Mouse (Mus musculus) stomach, embryonic 16.5 days (tissue): ENCODE measurements at regions not wholly inside any gene's neighbourhood (a gene's known extent, or its start where the extent isn't known, plus 50 kb on each side); places are given as distances from the start of the nearest gene placed in this dataset.
"Not testable (repeated sequence)": the region's sequence is repeated elsewhere in the genome, so short reads cannot be mapped to it uniquely, and the experiment has no call there.

Experiments used
- ATAC-seq: fragments of 200-750 bp; cut with Nextera tagmentation; 2 replicates; pipeline ENCODE4 v1.8.0; 2017; ENCODE audit warnings: moderate number of reproducible peaks, moderate TSS enrichment; ENCODE audit not compliant: insufficient read depth, low FRiP score
- H3K27ac ChIP-seq: fragments of 300-500 bp; sonication (generic); 2 replicates; pipeline ENCODE4 v1.5.1; 2014; ENCODE audit warnings: low read length
- H3K27me3 ChIP-seq: fragments of 300-500 bp; sonication (generic); 2 replicates; pipeline ENCODE4 v1.6.1; 2014; ENCODE audit warnings: low read length, control low read depth, mixed read lengths; ENCODE audit not compliant: control insufficient read depth, insufficient read depth
- H3K36me3 ChIP-seq: fragments of 300-500 bp; sonication (generic); 2 replicates; pipeline ENCODE4 v1.6.1; 2014; ENCODE audit warnings: low read length; ENCODE audit not compliant: control insufficient read depth, insufficient read depth
- H3K4me1 ChIP-seq: fragments of 300-500 bp; sonication (generic); 2 replicates; pipeline ENCODE4 v1.6.1; 2014; ENCODE audit warnings: low read length, control low read depth, mixed read lengths; ENCODE audit not compliant: control insufficient read depth, insufficient read depth
- H3K4me2 ChIP-seq: fragments of 300-500 bp; sonication (generic); 2 replicates; pipeline ENCODE4 v1.6.1; 2014; ENCODE audit warnings: low read depth, low read length, mixed read lengths
- H3K4me3 ChIP-seq: fragments of 300-500 bp; sonication (generic); replicated peaks from 2 replicates; pipeline ENCODE4 v1.5.1; 2014; ENCODE audit warnings: mild to moderate bottlenecking, low read length
- H3K9ac ChIP-seq: fragments of 300-500 bp; sonication (generic); 2 replicates; pipeline ENCODE4 v1.6.1; 2014; ENCODE audit warnings: low read length
- H3K9me3 ChIP-seq: fragments of 300-500 bp; sonication (generic); replicated peaks from 2 replicates; pipeline ENCODE4 v1.6.1; 2016; ENCODE audit warnings: low read length, control low read depth; ENCODE audit not compliant: control insufficient read depth
- WGBS: fragments of 180-500 bp; shearing (Covaris S2); extraction: QIAGEN DNeasy Blood & Tissue Kit; methylation state at CpG from one replicate; pipeline ENCODE4 v1.1.7; 2014; 5-methylcytosine and 5-hydroxymethylcytosine counted together

DNA sequence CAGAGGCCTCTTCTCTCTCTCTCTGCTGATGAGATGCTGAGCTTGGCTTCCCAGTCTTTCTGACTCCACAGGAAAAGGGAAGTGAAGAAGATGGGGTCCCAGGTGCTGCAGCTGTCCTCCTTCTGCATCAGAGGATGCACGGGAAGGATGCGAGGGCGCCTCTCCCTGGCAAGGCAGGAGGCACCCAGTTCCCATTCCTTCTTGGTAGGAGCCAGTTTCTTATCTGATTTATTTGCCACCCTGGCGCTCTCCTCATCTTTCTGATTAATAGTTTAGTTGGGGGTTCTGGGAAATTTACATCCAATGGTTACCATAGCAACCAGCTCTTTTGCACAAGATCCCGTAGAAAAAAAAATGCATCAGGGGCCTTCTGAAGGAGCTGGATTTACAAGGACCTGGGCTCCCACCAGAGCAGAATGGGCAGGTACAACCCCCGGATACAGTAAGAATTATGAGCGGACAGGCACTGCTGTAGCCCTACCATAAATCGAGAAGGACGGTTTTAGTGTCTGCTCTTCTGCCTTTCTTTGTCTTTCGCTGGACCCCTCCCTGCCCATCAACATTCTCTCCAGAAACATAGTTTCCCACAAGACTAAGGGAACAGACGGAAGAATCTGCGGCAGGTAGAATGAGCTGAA lies 107.2 kb upstream of the Shb start:
- no peak for ATAC-seq
- H3K9me3 ChIP-seq: no peaks in the 10 kb centered on the region
- WGBS: 66% methylated on average over 12 of the region's 12 CpGs
- no peak overlapping the region for H3K27ac ChIP-seq
- H3K36me3 ChIP-seq: no peaks in the 10 kb centered on the region
- H3K9ac ChIP-seq: no peak overlapping the region
- no peak overlapping the region for H3K4me3 ChIP-seq
- H3K4me2 ChIP-seq: no peak overlapping the region
- H3K4me1 ChIP-seq: no peaks in the 10 kb centered on the region
- no peaks in the 10 kb centered on the region for H3K27me3 ChIP-seq

DNA sequence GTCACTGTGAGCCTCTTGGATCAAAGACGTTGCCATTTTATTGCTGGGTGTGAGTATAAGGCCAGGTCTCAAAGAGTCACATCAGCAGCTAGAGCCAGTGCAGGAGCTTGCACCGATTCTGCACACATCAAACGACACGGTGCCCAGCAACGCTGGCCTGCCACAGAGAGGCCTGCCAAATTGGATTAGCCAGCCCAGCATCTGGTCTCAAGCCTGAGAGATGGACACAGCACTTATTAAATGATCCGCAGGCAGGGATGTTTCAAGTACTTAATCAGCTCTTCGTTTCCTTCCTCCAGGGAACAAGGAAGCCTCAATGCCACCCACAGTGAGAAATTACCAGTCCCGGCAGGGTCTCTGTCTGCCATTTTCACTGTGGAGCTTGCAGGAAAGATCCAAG lies 106.1 kb upstream of the Shb start:
- WGBS: 68% methylated on average over 8 of the region's 8 CpGs
- H3K27ac ChIP-seq: no peak overlapping the region
- no peak for ATAC-seq

DNA sequence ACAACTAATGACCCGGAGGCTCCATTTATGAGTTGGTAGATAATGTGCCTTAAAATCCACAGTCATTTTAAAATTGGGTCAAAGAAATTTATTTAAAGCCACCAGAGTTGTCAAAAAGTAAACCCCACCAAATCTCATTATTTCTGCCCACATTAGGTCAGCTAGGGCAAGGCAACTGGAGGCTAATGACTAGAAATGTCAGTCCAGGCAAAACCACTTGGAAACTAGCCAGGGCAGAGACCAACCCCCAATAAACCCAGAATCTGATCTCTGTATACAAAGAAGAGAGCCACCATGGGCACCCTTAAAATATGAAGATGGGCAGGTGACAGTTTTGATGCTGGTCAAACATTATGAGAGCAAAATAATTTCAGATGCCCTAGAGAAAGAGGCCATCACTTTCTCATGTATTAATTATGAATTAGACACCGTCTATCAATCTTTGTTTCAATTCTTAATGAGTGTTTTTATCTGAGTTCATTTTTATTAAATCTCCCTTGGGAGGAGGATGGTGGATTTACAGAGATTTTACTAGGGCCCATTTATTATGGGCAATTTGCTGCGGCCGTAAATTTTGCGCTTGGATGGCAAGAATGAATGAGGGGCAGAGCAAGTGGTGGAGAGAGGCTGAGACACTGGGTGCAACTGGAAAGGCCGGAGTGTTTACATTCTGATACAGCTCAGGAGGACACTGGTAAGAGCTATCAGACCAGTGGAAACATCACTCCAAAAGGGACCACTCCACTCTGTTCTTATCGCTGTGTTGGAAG lies 99.2 kb upstream of the Shb start:
- Histone ChIP-seq H3K27me3 (no peaks in the 10 kb centered on the region), H3K4me2 (no peak overlapping the region), H3K4me3 (no peak overlapping the region), H3K9ac (no peak overlapping the region), H3K36me3 (no peaks in the 10 kb centered on the region), H3K4me1 (no peaks in the 10 kb centered on the region), H3K9me3 (no peaks in the 10 kb centered on the region), H3K27ac (no peak overlapping the region)
- no peak for ATAC-seq
- WGBS: 78% methylated on average over 7 of the region's 7 CpGs

More for the DNA sequence above, 106.1 kb upstream of the Shb start:
- Histone ChIP-seq H3K27me3 (no peaks in the 10 kb centered on the region), H3K4me2 (no peak overlapping the region), H3K36me3 (no peaks in the 10 kb centered on the region), H3K4me1 (no peaks in the 10 kb centered on the region), H3K9ac (no peak overlapping the region), H3K4me3 (no peak overlapping the region), H3K9me3 (no peaks in the 10 kb centered on the region)

DNA sequence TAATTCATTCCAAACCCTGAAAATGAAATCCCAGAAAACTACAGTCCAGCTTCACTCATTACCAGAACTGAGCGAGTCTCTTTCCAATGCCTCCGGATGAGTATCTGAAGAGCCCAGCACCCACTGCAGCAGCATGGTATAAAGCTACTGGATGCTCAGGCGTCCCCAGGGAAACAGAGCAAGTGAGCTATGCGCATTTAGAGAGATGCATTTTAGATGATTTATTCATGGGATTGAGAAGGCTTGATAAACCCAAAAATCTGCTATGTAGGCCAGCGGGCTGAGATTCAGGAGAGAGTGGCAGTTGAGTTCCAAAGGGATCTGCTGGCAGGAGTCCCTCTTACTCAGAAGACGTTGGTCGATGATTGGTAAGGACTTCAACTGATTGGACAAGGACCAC lies 93.4 kb upstream of the Shb start:
- no peaks in the 10 kb centered on the region for H3K4me1 ChIP-seq
- no peak overlapping the region for H3K9ac ChIP-seq
- H3K4me3 ChIP-seq: no peak overlapping the region
- 93% methylated on average over 7 of the region's 7 CpGs for WGBS
- H3K27me3 ChIP-seq: no peaks in the 10 kb centered on the region
- H3K36me3 ChIP-seq: no peaks in the 10 kb centered on the region
- no peak for ATAC-seq
- H3K27ac ChIP-seq: no peak overlapping the region
- no peak overlapping the region for H3K4me2 ChIP-seq
- no peaks in the 10 kb centered on the region for H3K9me3 ChIP-seq

DNA sequence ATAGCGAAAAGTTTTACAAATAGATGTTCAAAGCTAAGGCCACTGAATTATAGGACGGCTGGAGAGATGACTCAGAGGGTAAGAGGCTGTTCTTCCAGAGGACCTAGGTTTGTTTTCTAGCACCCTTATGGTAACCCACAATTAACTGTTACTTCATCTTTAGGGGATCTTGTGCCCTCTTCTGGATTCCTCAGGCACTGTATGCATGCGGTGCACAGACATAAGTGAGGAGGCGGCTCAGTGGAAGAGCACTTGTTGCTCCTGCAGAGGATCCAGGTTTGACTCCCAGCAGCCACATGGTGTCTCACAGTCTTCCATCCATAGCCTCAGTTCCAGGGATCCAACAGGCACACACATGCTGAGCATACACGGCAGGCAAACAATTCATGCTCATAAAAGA lies 89.7 kb upstream of the Shb start:
- WGBS: 91% methylated on average over 5 of the region's 5 CpGs
- ATAC-seq: no peak
- H3K36me3 ChIP-seq: no peaks in the 10 kb centered on the region

DNA sequence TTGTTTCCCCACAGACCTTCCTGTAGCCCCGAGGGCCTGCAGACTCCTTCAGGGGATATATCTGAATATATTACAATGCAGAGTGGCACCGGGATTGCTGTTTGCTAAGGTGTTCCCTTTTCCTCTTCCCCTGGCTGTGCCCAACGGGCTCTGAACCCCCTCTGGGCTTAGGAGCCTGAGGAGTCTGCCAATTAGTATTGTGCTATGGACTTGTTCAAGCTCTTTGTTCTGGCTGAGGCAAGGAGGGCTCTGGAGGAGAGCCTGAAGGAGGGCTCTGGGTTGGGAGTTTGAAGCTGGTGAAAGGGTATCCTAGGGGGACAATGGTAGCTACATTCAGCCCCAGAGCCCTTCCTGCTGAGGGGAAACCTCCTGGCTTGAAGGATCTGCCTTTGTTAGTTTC lies 84.9 kb upstream of the Shb start:
- Histone ChIP-seq H3K27me3 (no peaks in the 10 kb centered on the region), H3K4me3 (no peak overlapping the region), H3K4me2 (no peak overlapping the region), H3K9ac (no peak overlapping the region), H3K36me3 (no peaks in the 10 kb centered on the region), H3K27ac (no peak overlapping the region), H3K4me1 (no peaks in the 10 kb centered on the region), H3K9me3 (no peaks in the 10 kb centered on the region)
- 47% methylated on average over 3 of the region's 3 CpGs for WGBS
- no peak for ATAC-seq

More for the DNA sequence above, 89.7 kb upstream of the Shb start:
- H3K4me1 ChIP-seq: no peaks in the 10 kb centered on the region
- no peak overlapping the region for H3K9ac ChIP-seq
- no peaks in the 10 kb centered on the region for H3K9me3 ChIP-seq
- H3K4me2 ChIP-seq: no peak overlapping the region
- H3K27ac ChIP-seq: no peak overlapping the region
- no peaks in the 10 kb centered on the region for H3K27me3 ChIP-seq
- H3K4me3 ChIP-seq: no peak overlapping the region

DNA sequence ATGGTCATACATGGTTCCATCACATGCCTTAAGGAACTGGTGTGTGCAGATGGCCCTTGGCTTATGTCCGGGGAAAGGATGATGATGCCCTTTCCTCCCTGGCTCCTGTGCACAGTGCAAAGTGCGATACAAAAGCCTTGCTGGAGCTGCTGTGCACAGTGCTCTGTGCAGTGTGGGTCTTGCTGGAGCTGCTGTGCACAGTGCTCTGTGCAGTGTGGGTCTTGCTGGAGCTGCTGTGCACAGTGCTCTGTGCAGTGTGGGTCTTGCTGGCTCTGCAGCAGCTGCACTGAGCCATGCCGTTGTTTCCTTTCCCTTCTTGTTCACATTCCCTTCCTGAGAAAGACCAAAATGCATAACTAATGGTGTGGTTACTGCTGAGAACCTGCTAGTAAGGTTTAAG lies 81.2 kb upstream of the Shb start:
- 62% methylated on average over 3 of the region's 3 CpGs for WGBS
- H3K4me1 ChIP-seq, ATAC-seq, H3K9ac ChIP-seq, H3K4me3 ChIP-seq, H3K27ac ChIP-seq, H3K36me3 ChIP-seq, H3K9me3 ChIP-seq, H3K4me2 ChIP-seq, H3K27me3 ChIP-seq: not testable (repeated sequence)

DNA sequence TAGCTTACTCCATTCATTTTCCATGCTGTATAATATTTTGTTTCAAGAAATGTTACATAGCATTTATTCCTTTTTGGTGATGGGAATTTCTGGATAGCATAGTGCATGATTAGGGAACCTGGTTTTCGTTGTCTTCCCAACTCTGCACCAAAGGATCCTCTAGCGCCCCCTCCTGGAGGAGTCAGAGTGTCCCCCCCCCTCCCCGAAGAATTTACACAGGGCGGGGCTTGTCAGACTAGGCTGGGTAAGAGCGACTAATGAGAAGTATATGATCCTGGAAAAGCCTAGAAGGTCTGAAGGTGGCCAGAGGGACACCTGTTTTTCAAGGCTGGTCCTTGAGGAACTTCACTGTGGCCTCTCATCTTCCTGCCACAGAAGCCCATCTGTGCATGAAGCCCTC lies 79.9 kb upstream of the Shb start:
- Histone ChIP-seq H3K9me3 (no peaks in the 10 kb centered on the region), H3K36me3 (no peaks in the 10 kb centered on the region), H3K27ac (no peak overlapping the region), H3K9ac (no peak overlapping the region), H3K4me1 (no peaks in the 10 kb centered on the region), H3K4me2 (no peak overlapping the region), H3K27me3 (no peaks in the 10 kb centered on the region), H3K4me3 (no peak overlapping the region)
- ATAC-seq: no peak
- WGBS: 39% methylated on average over 5 of the region's 5 CpGs

DNA sequence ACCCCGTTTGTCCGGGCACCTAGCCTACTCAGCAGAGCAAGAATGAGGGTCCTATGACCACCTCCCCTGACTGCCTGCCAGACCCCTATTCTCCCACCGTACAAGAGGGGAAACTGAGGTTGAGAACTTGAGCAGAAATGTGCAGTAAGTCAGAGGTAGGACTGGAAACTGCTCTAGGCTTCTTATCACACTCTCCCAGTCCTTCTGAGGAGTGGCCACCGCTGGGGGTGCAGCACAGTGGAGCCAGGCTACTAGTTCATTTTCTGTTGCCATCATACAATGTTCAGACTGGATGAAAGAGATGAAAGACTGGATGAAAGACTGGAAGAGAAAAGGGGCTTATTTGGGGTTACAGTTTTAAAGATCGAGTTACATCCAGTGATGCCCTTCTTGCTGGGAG lies 78.7 kb upstream of the Shb start:
- Histone ChIP-seq H3K27me3 (no peaks in the 10 kb centered on the region), H3K4me1 (0 out of 2 replicates have a peak, but pooled peaks cover 3% of the 10 kb centered on the region), H3K36me3 (no peaks in the 10 kb centered on the region), H3K27ac (no peak overlapping the region), H3K9me3 (no peaks in the 10 kb centered on the region), H3K9ac (no peak overlapping the region), H3K4me2 (no peak overlapping the region), H3K4me3 (no peak overlapping the region)
- WGBS: 92% methylated on average over 5 of the region's 5 CpGs
- ATAC-seq: no peak
